Comparison of ENCODE assay signal across 8 mouse cellular contexts in genomic region chr13:98891443-98891842, GRCm38 (mm10). TPM values are rescaled to one million over a fixed set of nuclear protein-coding genes. Genes with fewer than 3 reads are reported as not detected.
DNase-seq lines count a peak whose midpoint lies in the region; ATAC-seq lines count a peak whose summit lies in the region.

No protein-coding gene starts in this region.

- 18% methylated on average over 8 of the region's 8 CpGs for WGBS in lung, embryonic 16.5 days
- 31% methylated on average over 8 of the region's 8 CpGs for WGBS in forebrain, embryonic 12.5 days
- WGBS in limb, embryonic 13.5 days = 9% methylated on average over 8 of the region's 8 CpGs
- 17% methylated on average over 8 of the region's 8 CpGs for WGBS in stomach, embryonic 15.5 days

- H3K9me3 ChIP-seq in lung, embryonic 16.5 days (ENCODE audit: control insufficient read depth, low read length) = no peaks in the 10 kb centered on the region
- no peaks in the 10 kb centered on the region for H3K9me3 ChIP-seq in forebrain, embryonic 12.5 days
- no peaks in the 10 kb centered on the region for H3K9me3 ChIP-seq in limb, embryonic 13.5 days
- H3K9me3 ChIP-seq in stomach, embryonic 15.5 days = no peaks in the 10 kb centered on the region

- H3K9ac ChIP-seq in lung, embryonic 16.5 days (ENCODE audit: low read length) = peak overlapping the region; percentile 56
- peak overlapping the region; percentile 70; the same call in 1 of the 2 replicates for H3K9ac ChIP-seq in forebrain, embryonic 12.5 days
- peak overlapping the region; percentile 88 for H3K9ac ChIP-seq in limb, embryonic 13.5 days
- no peak overlapping the region for H3K9ac ChIP-seq in stomach, embryonic 15.5 days

- H3K4me2 ChIP-seq in lung, embryonic 16.5 days (ENCODE audit: low read depth, low read length) = peak overlapping the region; percentile 67
- peak overlapping the region; percentile 85 for H3K4me2 ChIP-seq in forebrain, embryonic 12.5 days
- peak overlapping the region; percentile 86 for H3K4me2 ChIP-seq in limb, embryonic 13.5 days (replicated peaks)
- H3K4me2 ChIP-seq in stomach, embryonic 15.5 days = peak overlapping the region; percentile 55

- intact Hi-C loops in left cerebral cortex, postnatal 4 days (cut with DNase I) = no loop called here
- intact Hi-C loops in left cerebral cortex, postnatal 14 days (cut with DNase I) = loop anchor here (5.0 kb wide), 1 partner anchor 36 kb away; the partner anchor contains the start of gene Tnpo1

- peak overlapping the region; percentile 94; the same call in 1 of the 2 replicates for H3K4me3 ChIP-seq in lung, embryonic 16.5 days (ENCODE audit: low read length)
- H3K4me3 ChIP-seq in forebrain, embryonic 12.5 days (replicated peaks) = no peak overlapping the region
- peak overlapping the region; percentile 79 for H3K4me3 ChIP-seq in limb, embryonic 13.5 days
- no peak overlapping the region; the same call in 1 of the 2 replicates for H3K4me3 ChIP-seq in stomach, embryonic 15.5 days (replicated peaks)

- no peak for DNase-seq in lung, adult 18-20 months
- no peak for DNase-seq in layer of hippocampus, postnatal 25 days (ENCODE audit: extremely low spot score in 1 of 2, low spot score in 1 of 2)
- no peak for DNase-seq in left cerebral cortex, postnatal 4 days
- no peak for DNase-seq in left cerebral cortex, postnatal 14 days (ENCODE audit: low spot score in 2 of 2)

- no peak for ATAC-seq in lung, embryonic 16.5 days (ENCODE audit: low read depth)
- ATAC-seq in forebrain, embryonic 12.5 days (ENCODE audit: low FRiP score) = no peak
- peak; percentile 13; the same call in 1 of the 2 replicates for ATAC-seq in limb, embryonic 13.5 days (ENCODE audit: low FRiP score, low read depth)
- ATAC-seq in stomach, embryonic 15.5 days (ENCODE audit: insufficient read depth, low FRiP score, low read depth) = no peak

- H3K27me3 ChIP-seq in lung, embryonic 16.5 days (ENCODE audit: control insufficient read depth, insufficient read depth, low read depth, low read length) = no peaks in the 10 kb centered on the region
- no peaks in the 10 kb centered on the region for H3K27me3 ChIP-seq in forebrain, embryonic 12.5 days
- H3K27me3 ChIP-seq in limb, embryonic 13.5 days = no peaks in the 10 kb centered on the region
- H3K27me3 ChIP-seq in stomach, embryonic 15.5 days (replicated peaks) = no peaks in the 10 kb centered on the region

- peaks cover 13% of the 10 kb centered on the region for H3K4me1 ChIP-seq in lung, embryonic 16.5 days (replicated peaks; ENCODE audit: control insufficient read depth, insufficient read depth, low read length)
- peaks cover 42% of the 10 kb centered on the region for H3K4me1 ChIP-seq in forebrain, embryonic 12.5 days
- H3K4me1 ChIP-seq in limb, embryonic 13.5 days = peaks cover 36% of the 10 kb centered on the region
- peaks cover 10% of the 10 kb centered on the region; the same call in 1 of the 2 replicates for H3K4me1 ChIP-seq in stomach, embryonic 15.5 days

- no peak overlapping the region for H3K27ac ChIP-seq in lung, embryonic 16.5 days (ENCODE audit: low read length)
- no peak overlapping the region for H3K27ac ChIP-seq in forebrain, embryonic 12.5 days
- peak overlapping the region; percentile 39; the same call in 1 of the 2 replicates for H3K27ac ChIP-seq in limb, embryonic 13.5 days
- H3K27ac ChIP-seq in stomach, embryonic 15.5 days = peak overlapping the region; percentile 99; the same call in 1 of the 2 replicates

- H3K36me3 ChIP-seq in lung, embryonic 16.5 days (ENCODE audit: control insufficient read depth, insufficient read depth, low read length) = peaks cover 13% of the 10 kb centered on the region
- H3K36me3 ChIP-seq in forebrain, embryonic 12.5 days (replicated peaks) = peaks cover 21% of the 10 kb centered on the region
- H3K36me3 ChIP-seq in limb, embryonic 13.5 days = peaks cover 16% of the 10 kb centered on the region
- H3K36me3 ChIP-seq in stomach, embryonic 15.5 days = peaks cover 12% of the 10 kb centered on the region; the same call in 1 of the 2 replicates

RNA-seq across cellular contexts. Expression of gene Tnpo1, which starts 34.7 kb away (rescaled TPM):
- 48.1 and 51.0 TPM in 2 replicates for polyA plus RNA-seq in lung, embryonic 16.5 days (2015; fragmentation: Nextera tagmentation; extraction: Ambion mirVana)
- polyA plus RNA-seq in forebrain, embryonic 12.5 days (2016; fragmentation: Nextera tagmentation; extraction: Ambion mirVana) = 84.2 and 99.5 TPM in 2 replicates
- polyA plus RNA-seq in limb, embryonic 13.5 days (2015; fragmentation: Nextera tagmentation; extraction: Ambion mirVana) = 61.5 and 66.3 TPM in 2 replicates
- 55.1 and 62.0 TPM in 2 replicates for polyA plus RNA-seq in stomach, embryonic 15.5 days (2015; fragmentation: Nextera tagmentation; extraction: Ambion mirVana)
- total RNA-seq in layer of hippocampus, postnatal 25 days (2021) = 10 to 100 TPM; 54.3 to 64.1 TPM
- 100 to 1,000 TPM in 1 of 2 experiments, 10 to 100 TPM in 1; 98.9 to 122 TPM for total RNA-seq in left cerebral cortex, postnatal 4 days (2021)
- total RNA-seq in left cerebral cortex, postnatal 14 days (2021) = 10 to 100 TPM; 63.0 to 70.3 TPM

Comparison
In these comparisons a context has a peak if more than half of its experiments do, and no peak if none do; other contexts are left out.
1. H3K27ac ChIP-seq: peak in limb, embryonic 13.5 days (single experiment) and stomach, embryonic 15.5 days (single experiment); none in lung, embryonic 16.5 days (single experiment) and forebrain, embryonic 12.5 days (single experiment).
2. H3K4me3 ChIP-seq: peak in lung, embryonic 16.5 days (single experiment) and limb, embryonic 13.5 days (single experiment); none in forebrain, embryonic 12.5 days (single experiment) and stomach, embryonic 15.5 days (single experiment).
3. Peak in every context shown above with its lines, with median percentiles within 50 percentile points of each other: H3K4me2 ChIP-seq.